Mouse (Mus musculus) frontal cortex, postnatal 10 days (tissue): Measurements from ENCODE around the gene Tlr9.

ENCODE experiments used
- DNase-seq, 2 experiments: peaks; one replicate each; pipeline ENCODE4 v3.0.0; 2022; ENCODE audit warnings: low spot score in 2 of 2, mixed read lengths in 1 of 2

Tlr9 gene

GRCm38 (mm10) chr9:106203990-106204851 lies 18.2 kb upstream of the Tlr9 start:
- no peak for DNase-seq

GRCm38 (mm10) chr9:106205713-106206290 lies 16.6 kb upstream of the Tlr9 start:
- no peak for DNase-seq

- no peak for DNase-seq
Observed at GRCm38 (mm10) chr9:106206515-106206914, 15.9 kb upstream of the Tlr9 start.

- no peak for DNase-seq
Observed at GRCm38 (mm10) chr9:106208181-106208580, 14.2 kb upstream of the Tlr9 start.

- no peak for DNase-seq
Observed at GRCm38 (mm10) chr9:106209954-106210353, 12.4 kb upstream of the Tlr9 start.

GRCm38 (mm10) chr9:106210853-106211609 lies 11.4 kb upstream of the Tlr9 start:
- no peak for DNase-seq

- DNase-seq: peak in 1 of 2 experiments; percentile 83
Observed at GRCm38 (mm10) chr9:106211680-106212593, 10.5 kb upstream of the Tlr9 start.

GRCm38 (mm10) chr9:106212594-106212981 lies 9.8 kb upstream of the Tlr9 start:
- no peak for DNase-seq

- DNase-seq: no peak
Observed at GRCm38 (mm10) chr9:106215341-106216125, 6.9 kb upstream of the Tlr9 start.

GRCm38 (mm10) chr9:106216971-106217370 lies 5.4 kb upstream of the Tlr9 start:
- no peak for DNase-seq

GRCm38 (mm10) chr9:106220894-106221523 lies 1.4 kb upstream of the Tlr9 start:
- DNase-seq: no peak

- DNase-seq: no peak
Observed at GRCm38 (mm10) chr9:106222994-106223393, 596 bp downstream of the Tlr9 start.

- no peak for DNase-seq
Observed at GRCm38 (mm10) chr9:106225469-106226150, 3.2 kb downstream of the Tlr9 start.

GRCm38 (mm10) chr9:106226151-106226682 lies 3.8 kb downstream of the Tlr9 start:
- DNase-seq: peak in 1 of 2 experiments; percentile 42

GRCm38 (mm10) chr9:106227790-106228429 lies 5.5 kb downstream of the Tlr9 start:
- DNase-seq: no peak

- no peak for DNase-seq
Observed at GRCm38 (mm10) chr9:106230051-106230733, 7.8 kb downstream of the Tlr9 start.

- DNase-seq: no peak
Observed at GRCm38 (mm10) chr9:106230734-106231106, 8.3 kb downstream of the Tlr9 start.

GRCm38 (mm10) chr9:106231220-106231619 lies 8.8 kb downstream of the Tlr9 start:
- no peak for DNase-seq
